Mouse (Mus musculus): ENCODE results near the gene Helq. TPM values are rescaled to one million over a fixed set of nuclear protein-coding genes. Genes with fewer than 3 reads are reported as not detected.

Gene Helq
- 1 to 10 TPM; 5.5 to 7.0 TPM for total RNA-seq (2021)
- long read RNA-seq, experiment 1, partial matches to known transcripts: 1 of 6 reads
- long read RNA-seq, experiment 1, other reads (novel, unspliced or antisense): 5 of 6 reads
- long read RNA-seq, experiment 2, partial matches to known transcripts: 0 of 7 reads
- long read RNA-seq, experiment 2, other reads (novel, unspliced or antisense): 6 of 7 reads

GRCm38 (mm10) chr5:100798165-100798860, at the start of gene Helq, which contains the start of gene Mrps18c:
TSS of gene Helq (minus strand) at chr5:100798598.
TSS of gene Mrps18c (plus strand) at chr5:100798627.
- DNase-seq (ENCODE audit: low spot score in 2 of 2): peak; percentile 80 to 88

- DNase-seq (ENCODE audit: low spot score in 2 of 2): no peak
These were observed 48.7 kb upstream of the Helq start for GRCm38 (mm10) chr5:100847143-100847542.

- DNase-seq (ENCODE audit: low spot score in 2 of 2): no peak
These were observed 48.2 kb upstream of the Helq start for GRCm38 (mm10) chr5:100846599-100846920.

DNA sequence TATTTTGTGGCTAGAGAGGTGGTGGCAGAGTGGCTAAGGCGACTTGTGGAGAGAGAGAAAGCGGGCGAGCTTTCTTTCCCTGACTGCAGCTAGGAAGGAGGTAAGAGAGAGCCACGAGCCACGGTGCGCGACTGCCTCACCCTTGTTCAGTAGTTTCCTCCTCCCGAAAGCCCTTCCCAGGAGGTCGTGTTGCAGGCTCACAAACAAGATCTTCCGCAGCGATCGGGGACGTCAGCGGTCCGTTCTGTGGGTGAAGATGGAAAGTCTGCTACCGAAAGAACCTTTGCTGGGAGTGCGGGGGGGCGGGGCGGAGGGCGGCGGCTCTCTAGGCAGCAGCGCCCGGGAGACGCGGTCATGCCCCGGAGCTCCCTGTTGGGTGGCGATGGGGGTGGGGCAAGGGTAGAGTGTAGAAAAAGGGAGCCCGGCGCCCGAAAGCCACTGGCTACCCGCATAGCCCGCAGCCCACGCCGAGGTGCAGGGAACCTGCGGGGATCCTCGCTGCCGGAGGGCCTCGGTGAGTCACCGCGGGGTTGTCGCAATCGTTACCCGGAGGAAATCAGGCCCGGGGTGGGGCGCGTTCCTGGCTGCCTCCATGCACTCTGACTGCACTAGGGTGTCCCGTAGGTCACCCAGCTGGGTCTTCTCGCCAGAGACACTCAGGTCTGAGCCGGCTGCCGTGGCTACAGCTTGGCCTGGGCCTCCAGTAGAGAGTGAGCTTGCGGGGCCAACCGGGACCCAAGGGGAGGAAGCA, 47.6 kb upstream of the Helq start:
- DNase-seq (ENCODE audit: low spot score in 2 of 2): peak; percentile 32 to 60

- peak in 1 of 2 experiments; percentile 12 for DNase-seq (ENCODE audit: low spot score in 2 of 2)
These were observed 47.1 kb upstream of the Helq start, which contains the start of gene Gpat3 for GRCm38 (mm10) chr5:100845485-100845847. TSS of gene Gpat3 (plus strand) at chr5:100845713.

GRCm38 (mm10) chr5:100844485-100844884, 46.1 kb upstream of the Helq start:
- no peak for DNase-seq (ENCODE audit: low spot score in 2 of 2)

GRCm38 (mm10) chr5:100837907-100838306, 39.5 kb upstream of the Helq start:
- DNase-seq (ENCODE audit: low spot score in 2 of 2): no peak

GRCm38 (mm10) chr5:100835862-100836538, 37.6 kb upstream of the Helq start:
- no peak for DNase-seq (ENCODE audit: low spot score in 2 of 2)

DNA sequence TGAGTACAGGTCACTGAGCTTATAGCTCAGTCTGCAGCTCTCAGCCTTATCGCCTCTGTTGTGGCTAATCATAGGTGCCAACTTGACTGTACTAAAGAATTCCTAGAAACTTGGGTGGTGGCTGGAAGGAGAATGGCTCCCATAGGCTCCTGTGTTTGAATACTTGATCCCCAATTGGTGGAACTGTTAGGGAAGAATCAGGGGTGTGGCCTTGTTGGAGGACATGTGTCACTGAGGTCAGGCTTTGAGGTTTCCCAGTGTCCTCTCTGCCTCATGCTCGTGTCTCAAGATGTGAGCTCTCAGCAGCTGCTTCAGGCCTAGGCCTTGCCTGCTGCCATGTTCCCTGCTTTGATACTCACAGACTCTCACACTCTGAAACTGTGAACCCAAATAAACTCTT, 35.4 kb upstream of the Helq start:
- DNase-seq (ENCODE audit: low spot score in 2 of 2): no peak

DNA sequence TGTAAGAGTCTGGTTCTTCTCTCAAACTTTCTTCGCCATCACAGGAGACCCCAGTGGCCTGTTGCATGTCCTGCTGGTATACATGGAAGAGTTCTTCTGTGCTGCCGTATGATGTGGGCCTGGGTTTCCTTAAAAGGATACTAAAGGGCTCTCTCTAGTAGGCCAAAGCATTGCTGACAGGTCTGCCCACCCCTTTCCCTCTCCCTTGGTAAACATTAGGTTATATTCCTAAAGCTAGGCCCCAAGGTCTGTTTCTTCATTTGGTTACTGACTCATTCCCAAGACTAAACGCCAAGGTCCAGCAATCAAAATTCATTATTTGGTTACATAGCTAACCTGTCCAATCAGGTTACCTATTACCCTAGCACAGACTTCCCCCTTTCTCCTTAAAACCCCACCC, 34.3 kb upstream of the Helq start:
- no peak for DNase-seq (ENCODE audit: low spot score in 2 of 2)

DNA sequence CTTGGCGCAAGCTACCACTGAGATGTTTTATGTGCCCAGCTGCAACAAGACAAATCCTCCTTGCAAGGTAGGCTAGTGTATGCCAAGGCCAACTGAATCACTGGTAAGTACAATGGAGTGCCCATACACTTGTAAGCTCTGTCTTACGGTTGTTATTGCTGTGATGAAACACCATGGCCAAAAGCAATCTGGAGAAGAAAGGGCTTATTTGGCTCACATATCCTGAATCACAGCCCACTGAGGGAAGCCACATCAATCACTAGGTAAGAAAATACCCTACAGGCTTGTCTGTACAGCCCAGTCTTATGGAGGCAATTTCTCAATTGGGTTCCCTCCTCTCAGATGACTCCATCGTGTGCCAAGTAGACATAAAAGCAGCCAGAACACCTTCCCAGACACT, 30.3 kb upstream of the Helq start:
- DNase-seq (ENCODE audit: low spot score in 2 of 2): no peak

GRCm38 (mm10) chr5:100826531-100826930, 28.1 kb upstream of the Helq start:
- no peak for DNase-seq (ENCODE audit: low spot score in 2 of 2)

- no peak for DNase-seq (ENCODE audit: low spot score in 2 of 2)
These were observed 27.6 kb upstream of the Helq start for GRCm38 (mm10) chr5:100825975-100826374.

DNA sequence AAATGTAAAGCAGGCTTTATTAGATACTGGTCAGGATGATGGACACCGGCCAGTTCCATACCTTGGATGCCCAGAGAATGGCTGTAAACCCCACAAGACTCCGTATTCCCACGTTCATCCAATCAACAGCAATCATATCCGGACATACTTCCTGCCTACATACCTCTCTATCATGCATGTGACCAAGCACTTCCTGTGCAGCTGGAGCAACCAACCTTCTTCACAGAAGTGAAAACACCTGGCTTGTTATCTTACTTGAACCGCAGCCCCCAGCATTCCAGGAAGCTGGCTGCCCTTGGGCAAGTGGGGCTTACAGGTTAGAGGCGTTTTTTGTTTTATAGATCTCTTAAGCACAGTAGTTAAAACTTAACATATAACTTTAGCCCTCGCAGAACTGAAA, 24.4 kb upstream of the Helq start:
- DNase-seq (ENCODE audit: low spot score in 2 of 2): no peak

- no peak for DNase-seq (ENCODE audit: low spot score in 2 of 2)
These were observed 23.0 kb upstream of the Helq start for GRCm38 (mm10) chr5:100821375-100821774.

GRCm38 (mm10) chr5:100820483-100821184, 22.2 kb upstream of the Helq start, which contains the start of gene Abraxas1:
TSS of gene Abraxas1 (minus strand) at chr5:100820965.
- peak; percentile 58 to 86 for DNase-seq (ENCODE audit: low spot score in 2 of 2)

DNA sequence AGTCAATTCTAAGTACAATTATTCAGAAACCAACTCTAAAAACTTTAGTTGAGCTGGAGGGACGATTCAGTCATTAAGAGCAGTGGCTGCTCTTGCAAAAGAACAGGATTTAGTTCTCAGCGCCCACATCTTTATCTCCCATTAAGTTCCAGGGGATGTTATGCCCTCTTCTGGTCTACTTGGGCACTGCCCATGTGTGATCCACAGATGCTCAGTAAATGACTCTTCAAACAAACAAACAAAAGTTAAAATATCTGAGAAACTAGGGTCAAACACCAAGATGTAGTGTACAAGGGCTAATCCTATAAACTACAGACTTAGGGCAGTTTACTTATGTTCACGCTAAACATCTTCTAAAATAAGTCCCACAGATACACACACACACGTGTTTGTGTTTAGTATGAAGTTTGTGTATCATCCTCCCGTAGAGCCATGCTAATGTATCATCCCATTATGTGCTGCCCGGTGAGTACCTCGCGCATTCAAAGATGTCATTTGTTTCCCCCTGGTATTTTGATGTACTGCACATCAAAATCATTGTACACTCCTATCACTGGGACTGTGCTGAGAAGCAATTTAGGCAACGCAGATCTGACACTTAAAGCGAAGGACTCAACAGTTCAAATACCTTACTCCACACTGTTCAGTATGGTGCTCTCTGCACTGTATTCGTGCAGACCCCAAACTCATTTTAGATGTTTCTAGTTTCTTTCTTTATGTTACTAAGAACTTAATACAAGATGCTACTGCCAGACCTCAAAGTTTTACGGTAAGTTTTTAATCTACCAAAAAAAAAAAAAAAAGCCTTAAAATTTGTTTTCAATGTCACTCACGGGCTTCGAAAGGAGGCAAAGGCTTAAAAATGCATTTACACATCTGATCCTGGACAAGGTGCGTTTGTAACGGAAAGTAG, 21.4 kb upstream of the Helq start:
- no peak for DNase-seq (ENCODE audit: low spot score in 2 of 2)

- no peak for DNase-seq (ENCODE audit: low spot score in 2 of 2)
These were observed 19.9 kb upstream of the Helq start for GRCm38 (mm10) chr5:100818341-100818740.

GRCm38 (mm10) chr5:100794084-100794483, 4.3 kb downstream of the Helq start:
- DNase-seq (ENCODE audit: low spot score in 2 of 2): no peak

DNA sequence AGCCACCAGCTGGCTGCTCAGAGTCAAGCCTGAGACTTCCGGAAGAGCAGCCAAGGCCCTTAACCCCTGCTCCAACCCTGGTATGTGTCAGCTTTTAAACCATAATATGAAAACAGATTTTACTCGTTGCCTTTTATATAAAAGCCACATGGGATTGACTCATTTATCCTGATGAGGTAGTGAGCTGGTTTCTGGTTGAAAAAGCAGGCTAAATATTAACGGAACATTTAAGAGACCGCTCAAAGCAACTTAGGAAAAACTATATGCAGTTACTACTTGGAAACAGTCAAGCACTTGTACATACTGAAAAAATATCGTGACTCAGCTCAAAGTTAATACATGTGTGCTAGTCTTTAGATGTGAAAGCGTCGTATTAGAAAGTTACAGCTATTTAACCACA, 6.1 kb downstream of the Helq start:
- DNase-seq (ENCODE audit: low spot score in 2 of 2): no peak
